Mouse (Mus musculus) monocyte, adult 5-6 weeks (primary cell): Measurements from ENCODE around the gene Scaf11. TPM values are rescaled to one million over a fixed set of nuclear protein-coding genes. Genes with fewer than 3 reads are reported as not detected.
"Not testable (repeated sequence)": the region's sequence is repeated elsewhere in the genome, so short reads cannot be mapped to it uniquely, and the experiment has no call there.

Source experiments
- ATAC-seq: fragments of 153-309, 156-312 bp; replicated peaks from 2 replicates; pipeline ENCODE4 v1.8.0; 2017; ENCODE audit warnings: mild to moderate bottlenecking; ENCODE audit not compliant: low TSS enrichment, insufficient number of reproducible peaks, severe bottlenecking, poor library complexity, low FRiP score
- total RNA-seq: library from RNA; stranded (forward); fragments of 200-1000, 200-491, 200-594 nt; gene quantifications from 3 replicates; pipeline ENCODE4 v1.2.3, GENCODE M21; 2017

Gene Scaf11
- total RNA-seq, 1 experiment from 2014 or later: 118 TPM

DNA sequence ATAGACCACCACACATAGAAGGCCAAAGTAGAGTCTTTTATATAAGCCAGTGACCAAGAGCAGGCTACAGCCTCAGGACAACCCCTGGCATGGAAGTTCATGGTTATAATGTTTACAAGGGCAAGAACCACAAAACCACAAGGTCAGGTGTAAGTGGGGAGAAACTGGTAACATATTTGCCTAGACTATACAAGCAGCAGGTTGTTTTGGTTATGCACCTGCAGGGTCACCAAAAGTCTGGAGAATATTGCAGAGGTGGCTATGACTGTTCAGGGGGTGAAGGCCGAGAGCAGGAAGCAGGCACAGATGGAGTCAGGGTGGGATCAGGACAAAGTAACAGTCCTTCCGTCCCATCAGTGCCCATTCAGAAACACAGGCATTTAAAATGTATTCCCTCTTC is 7.7 kb upstream of the Scaf11 start:
- no peak for ATAC-seq

- ATAC-seq: no peak
These were observed 7.2 kb upstream of the Scaf11 start for GRCm38 (mm10) chr15:96467844-96468243.

GRCm38 (mm10) chr15:96466362-96466903 is 5.8 kb upstream of the Scaf11 start:
- ATAC-seq: 0 out of 2 replicates have a peak, but pooled peaks have one; percentile 20

GRCm38 (mm10) chr15:96465076-96465475 is 4.4 kb upstream of the Scaf11 start:
- no peak for ATAC-seq

DNA sequence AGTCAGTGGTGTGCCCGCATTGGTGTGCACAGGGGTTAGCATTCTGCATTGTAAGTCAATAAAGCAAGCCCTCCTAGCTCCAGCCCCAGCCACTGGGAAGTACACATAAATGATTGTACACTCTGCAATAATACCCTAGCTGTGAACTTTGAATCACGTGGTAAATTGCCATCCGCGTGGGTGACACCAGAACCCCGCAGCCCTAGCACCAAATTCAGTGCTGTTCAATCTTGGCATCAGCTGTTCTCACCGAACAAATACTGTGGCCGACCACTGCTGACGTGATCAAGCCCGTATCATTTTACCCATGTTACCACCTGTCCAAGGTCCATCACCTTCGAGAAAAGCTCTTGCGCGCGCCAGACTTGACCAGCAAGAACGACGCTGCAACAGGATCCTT is 3.2 kb upstream of the Scaf11 start:
- no peak for ATAC-seq

- ATAC-seq: no peak
These were observed 2.0 kb upstream of the Scaf11 start for GRCm38 (mm10) chr15:96462611-96463010.

GRCm38 (mm10) chr15:96461541-96462512 is 1.2 kb upstream of the Scaf11 start:
- ATAC-seq: peak; percentile 32

DNA sequence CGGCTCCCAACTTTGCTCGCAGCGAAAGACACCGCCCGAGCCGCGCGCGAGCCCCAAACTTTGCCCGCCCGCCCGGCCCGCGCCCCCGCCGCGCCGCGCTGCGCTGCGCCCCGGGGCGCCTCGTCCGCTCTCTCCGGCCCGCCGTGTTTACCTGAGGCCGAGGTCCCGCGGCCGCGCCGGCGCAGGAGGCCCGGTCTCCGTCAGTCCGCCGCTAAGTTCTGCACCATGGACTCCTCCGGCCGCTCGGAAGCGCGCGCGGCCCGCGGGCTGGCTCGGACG is 253 bp downstream of the Scaf11 start:
- no peak for ATAC-seq

GRCm38 (mm10) chr15:96459741-96460450 is 747 bp downstream of the Scaf11 start:
- 0 out of 2 replicates have a peak, but pooled peaks have one; percentile 12 for ATAC-seq

DNA sequence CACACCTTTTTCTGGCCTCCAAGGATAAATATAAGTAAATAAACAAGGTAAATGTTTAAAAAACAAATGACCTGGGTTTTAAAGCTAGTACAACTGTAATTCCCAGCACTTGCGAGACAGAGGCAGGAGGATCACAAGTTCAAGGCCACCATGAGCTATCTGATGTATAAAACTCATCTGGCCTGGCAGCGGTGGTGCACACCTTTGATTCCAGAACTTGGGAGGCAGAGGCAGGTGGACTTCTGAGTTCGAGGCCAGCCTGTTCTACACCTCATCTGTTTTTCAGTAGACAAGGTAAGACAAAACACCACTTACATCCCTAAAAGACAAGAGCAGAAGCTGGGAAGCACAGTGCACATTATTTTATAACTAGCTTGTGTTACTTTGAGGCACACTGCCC is 2.4 kb downstream of the Scaf11 start:
- ATAC-seq: no peak

- no peak for ATAC-seq
These were observed 3.3 kb downstream of the Scaf11 start for GRCm38 (mm10) chr15:96457338-96457664.

- no peak for ATAC-seq
These were observed 3.8 kb downstream of the Scaf11 start for GRCm38 (mm10) chr15:96456651-96457337.

GRCm38 (mm10) chr15:96455595-96456214 is 4.9 kb downstream of the Scaf11 start:
- ATAC-seq: no peak

DNA sequence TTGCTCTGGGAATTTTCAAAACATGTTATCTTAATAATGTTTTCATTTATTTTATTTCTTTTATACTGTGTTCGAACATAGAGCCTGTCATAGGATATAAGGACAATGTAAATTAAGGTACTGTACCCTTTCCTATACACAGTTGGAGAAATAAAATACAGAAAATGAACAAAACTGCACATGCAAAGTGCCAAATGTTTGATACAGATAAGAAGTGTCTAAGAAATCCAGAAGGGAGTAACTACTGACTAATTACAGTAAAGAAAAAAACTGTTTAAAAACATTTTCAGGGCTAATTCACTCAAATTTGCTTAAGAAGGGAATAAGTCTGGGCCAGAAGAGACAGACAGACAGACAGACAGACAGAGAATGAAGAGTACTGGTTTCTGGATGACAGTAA is 7.3 kb downstream of the Scaf11 start:
- no peak for ATAC-seq

DNA sequence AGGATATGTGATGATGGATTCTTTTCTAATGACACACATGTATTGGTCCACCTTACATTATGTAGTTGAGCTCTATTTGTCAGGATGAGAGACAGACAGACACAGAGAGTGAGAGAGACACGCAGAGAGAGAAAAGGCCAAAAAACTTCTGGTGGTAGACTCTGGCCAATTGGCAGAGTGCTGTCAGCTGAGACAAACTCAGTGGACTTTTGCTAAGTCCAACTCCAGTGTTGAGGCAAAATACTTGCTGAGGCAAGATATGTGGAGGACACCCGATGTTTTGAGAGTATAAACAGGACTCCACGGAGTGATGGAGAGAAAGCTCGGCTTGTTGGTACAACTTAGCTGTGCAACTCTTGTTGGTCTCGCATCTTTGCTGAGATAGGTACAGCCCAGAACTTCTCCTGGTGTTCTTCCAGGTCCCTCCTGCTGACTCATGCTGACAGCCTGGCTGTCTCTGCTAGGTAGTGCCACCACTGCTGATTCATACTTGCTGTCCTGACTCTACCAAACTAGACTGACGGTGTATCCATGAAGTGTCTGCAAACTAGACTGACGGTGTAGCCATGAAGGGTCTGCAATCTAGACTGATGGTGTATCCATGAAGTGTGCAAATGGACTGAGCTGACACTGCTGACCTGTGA is 11.9 kb downstream of the Scaf11 start:
- no peak for ATAC-seq

GRCm38 (mm10) chr15:96446785-96447184 is 13.9 kb downstream of the Scaf11 start:
- no peak for ATAC-seq

GRCm38 (mm10) chr15:96441480-96441879 is 19.2 kb downstream of the Scaf11 start:
- not testable (repeated sequence) for ATAC-seq

DNA sequence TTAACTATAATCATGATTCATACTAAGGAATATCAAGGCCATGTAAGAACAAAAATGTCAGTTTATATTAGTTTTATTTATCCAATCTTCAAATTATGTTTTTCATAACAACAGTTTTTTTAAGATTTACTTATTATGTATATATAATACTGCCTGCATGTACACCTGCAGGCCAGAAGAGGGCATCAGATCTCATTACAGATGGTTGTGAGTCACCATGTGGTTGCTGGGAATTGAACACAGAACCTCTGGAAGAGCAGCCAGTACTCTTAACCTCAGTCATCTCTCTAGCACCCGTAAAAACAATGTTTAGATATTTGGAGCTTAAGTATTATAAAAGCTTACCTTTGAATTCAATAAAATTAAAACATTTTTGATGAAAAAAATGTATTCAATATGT is 26.4 kb downstream of the Scaf11 start:
- no peak for ATAC-seq
